Mouse (Mus musculus) lung, postnatal 0 days (tissue): ENCODE data around the gene Mpped2.

ENCODE experiments used
- CTCF ChIP-seq: IDR thresholded peaks from 2 replicates; pipeline ENCODE4 v1.5.1; 2016; ENCODE audit warnings: antibody characterized with exemption, mild to moderate bottlenecking
- EP300 ChIP-seq: IDR thresholded peaks from 2 replicates; pipeline ENCODE4 v1.6.1; 2016; ENCODE audit warnings: antibody characterized with exemption, mild to moderate bottlenecking, control low read depth

DNA sequence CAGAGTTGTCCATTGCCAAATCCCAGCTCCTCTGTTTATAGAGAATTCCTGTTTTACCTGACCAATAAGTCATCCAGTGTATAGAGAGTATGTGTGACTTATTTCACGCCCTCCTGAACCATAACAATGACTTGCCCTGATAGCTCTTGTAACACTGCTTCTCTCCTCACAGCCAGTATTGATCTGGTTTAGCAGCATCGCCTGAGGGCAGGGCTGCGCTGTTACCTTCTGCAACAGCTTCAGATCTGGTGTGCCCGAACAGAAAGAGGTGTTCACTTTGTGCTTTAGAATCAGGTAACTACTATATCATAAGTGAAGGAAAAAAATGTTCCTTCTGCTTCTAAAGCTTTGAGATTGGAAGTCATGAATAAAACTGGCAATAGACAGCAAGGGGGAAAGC is 133.7 kb downstream of the Mpped2 start:
- TF ChIP-seq CTCF = no peak
- no peak for TF ChIP-seq EP300
